Mouse (Mus musculus) lung, adult 2 months (tissue): ENCODE data around the gene Trp53i13.

ENCODE experiments used
- CTCF ChIP-seq: fragments of 200-500 bp; IDR thresholded peaks from 2 replicates; pipeline ENCODE4 v1.5.1; 2011; ENCODE audit warnings: mild to moderate bottlenecking, low read length, control low read depth; ENCODE audit not compliant: insufficient read depth
- POLR2A ChIP-seq: fragments of 200-500 bp; IDR thresholded peaks from 2 replicates; pipeline ENCODE4 v1.6.1; 2011; ENCODE audit warnings: low read depth, mild to moderate bottlenecking, control low read depth, low read length, borderline replicate concordance; ENCODE audit errors: extremely low read depth

DNA sequence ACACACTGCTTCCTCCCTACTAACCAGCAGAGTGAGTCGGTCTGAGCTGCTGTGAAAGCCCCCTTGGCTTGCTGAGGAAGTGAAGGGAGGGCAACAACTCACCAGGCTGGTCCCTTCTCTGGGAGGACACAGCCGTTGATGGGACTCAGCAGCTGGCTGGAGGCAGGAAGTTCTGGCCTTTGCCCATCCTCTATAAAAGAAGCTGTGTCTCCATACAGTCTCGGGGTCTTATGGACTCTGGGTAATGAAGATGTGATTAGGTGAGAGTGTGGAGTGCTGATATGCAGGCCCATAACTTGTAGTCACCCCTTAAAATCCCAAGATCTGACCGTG, 21.5 kb downstream of the Trp53i13 start:
- TF ChIP-seq POLR2A, result no peak
- no peak for TF ChIP-seq CTCF
